Comparison of ENCODE assay signal across 8 mouse cellular contexts in the genomic region with DNA sequence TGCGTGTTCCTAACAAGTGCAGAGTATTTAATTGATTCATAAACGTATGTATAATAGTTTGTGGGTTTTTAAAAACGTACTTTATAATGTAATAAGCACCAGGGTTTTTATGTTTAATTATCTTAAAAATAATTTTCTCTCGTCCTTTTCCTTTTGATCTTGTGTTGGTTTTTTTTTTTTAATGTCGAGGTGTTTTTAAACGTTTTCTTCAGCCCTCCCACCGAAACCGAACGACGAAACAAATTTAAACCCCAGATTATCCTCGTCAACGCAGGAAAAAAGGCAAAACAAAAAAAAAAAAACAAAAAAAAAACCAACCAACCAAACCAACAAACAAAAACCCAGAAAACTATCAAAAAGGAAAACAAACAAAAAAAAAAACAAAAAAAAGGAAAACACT. TPM values are rescaled to one million over a fixed set of nuclear protein-coding genes. Genes with fewer than 3 reads are reported as not detected.
DNase-seq lines count a peak whose midpoint lies in the region; ATAC-seq lines count a peak whose summit lies in the region.

No protein-coding gene starts in this region.

- peaks cover 43% of the 10 kb centered on the region for H3K4me1 ChIP-seq in kidney, embryonic 14.5 days (ENCODE audit: control insufficient read depth, insufficient read depth, low read length)
- peaks cover 28% of the 10 kb centered on the region for H3K4me1 ChIP-seq in embryonic facial prominence, embryonic 11.5 days (ENCODE audit: control insufficient read depth, insufficient read depth, low read length)
- H3K4me1 ChIP-seq in midbrain, embryonic 14.5 days (ENCODE audit: control insufficient read depth, insufficient read depth, low read length) = peaks cover 32% of the 10 kb centered on the region

- no peaks in the 10 kb centered on the region for H3K9me3 ChIP-seq in kidney, embryonic 14.5 days (ENCODE audit: control insufficient read depth, low read length)
- H3K9me3 ChIP-seq in embryonic facial prominence, embryonic 11.5 days (replicated peaks; ENCODE audit: control insufficient read depth, low read length) = no peaks in the 10 kb centered on the region
- no peaks in the 10 kb centered on the region for H3K9me3 ChIP-seq in midbrain, embryonic 14.5 days (ENCODE audit: control insufficient read depth, low read length)

- peaks cover 75% of the 10 kb centered on the region for H3K27me3 ChIP-seq in kidney, embryonic 14.5 days (ENCODE audit: control insufficient read depth, insufficient read depth, low read length)
- H3K27me3 ChIP-seq in embryonic facial prominence, embryonic 11.5 days (ENCODE audit: control insufficient read depth, insufficient read depth, low read length) = peaks cover 75% of the 10 kb centered on the region
- peaks cover 67% of the 10 kb centered on the region for H3K27me3 ChIP-seq in midbrain, embryonic 14.5 days (ENCODE audit: control insufficient read depth, insufficient read depth, low read length)

- DNase-seq in kidney, adult 9 months = no peak
- no peak for DNase-seq in embryonic facial prominence, embryonic 11.5 days (ENCODE audit: low spot score)
- DNase-seq in induced T-regulatory cell, adult 2 months (ENCODE audit: low read depth) = peak; percentile 42
- no peak for DNase-seq in midbrain, embryonic 14.5 days
- no peak for DNase-seq in thymus, postnatal 0 days (ENCODE audit: low spot score)
- DNase-seq in layer of hippocampus, adult 11-12 months (ENCODE audit: low spot score) = no peak
- DNase-seq in urinary bladder, adult 18-20 months (ENCODE audit: low spot score in 2 of 2) = no peak

- H3K4me2 ChIP-seq in kidney, embryonic 14.5 days (replicated peaks; ENCODE audit: low read depth, low read length) = peak overlapping the region; percentile 36
- peak overlapping the region; percentile 34 for H3K4me2 ChIP-seq in embryonic facial prominence, embryonic 11.5 days (ENCODE audit: low read depth, low read length)
- H3K4me2 ChIP-seq in midbrain, embryonic 14.5 days (ENCODE audit: low read length) = peak overlapping the region; percentile 47

- H3K4me3 ChIP-seq in kidney, embryonic 14.5 days (ENCODE audit: low read length) = 0 out of 2 replicates have a peak overlapping the region, but pooled peaks have one; percentile 28
- H3K4me3 ChIP-seq in embryonic facial prominence, embryonic 11.5 days (ENCODE audit: low read depth, low read length) = peak overlapping the region; percentile 21
- H3K4me3 ChIP-seq in midbrain, embryonic 14.5 days (replicated peaks; ENCODE audit: low read depth, low read length) = peak overlapping the region; percentile 12; the same call in 1 of the 2 replicates

- no peak overlapping the region for H3K27ac ChIP-seq in kidney, embryonic 14.5 days (ENCODE audit: low read depth, low read length)
- no peak overlapping the region for H3K27ac ChIP-seq in embryonic facial prominence, embryonic 11.5 days (replicated peaks; ENCODE audit: low read depth, low read length)
- H3K27ac ChIP-seq in midbrain, embryonic 14.5 days (replicated peaks; ENCODE audit: low read depth, low read length) = peak overlapping the region; percentile 58

- no peak for ATAC-seq in kidney, embryonic 14.5 days (ENCODE audit: low FRiP score, low TSS enrichment)
- no peak for ATAC-seq in embryonic facial prominence, embryonic 11.5 days (replicated peaks; ENCODE audit: insufficient number of reproducible peaks, low FRiP score, low TSS enrichment, low read depth)
- no peak for ATAC-seq in midbrain, embryonic 14.5 days (ENCODE audit: low FRiP score, low TSS enrichment)

- H3K36me3 ChIP-seq in kidney, embryonic 14.5 days (ENCODE audit: control insufficient read depth, insufficient read depth, low read length) = no peaks in the 10 kb centered on the region
- no peaks in the 10 kb centered on the region for H3K36me3 ChIP-seq in embryonic facial prominence, embryonic 11.5 days (replicated peaks; ENCODE audit: control insufficient read depth, insufficient read depth, low read depth, low read length)
- H3K36me3 ChIP-seq in midbrain, embryonic 14.5 days (ENCODE audit: control insufficient read depth, insufficient read depth, low read length) = no peaks in the 10 kb centered on the region

- H3K9ac ChIP-seq in kidney, embryonic 14.5 days (ENCODE audit: low read depth, low read length) = peak overlapping the region; percentile 1; the same call in 1 of the 2 replicates
- no peak overlapping the region; the same call in 1 of the 2 replicates for H3K9ac ChIP-seq in embryonic facial prominence, embryonic 11.5 days (replicated peaks; ENCODE audit: low read length)
- H3K9ac ChIP-seq in midbrain, embryonic 14.5 days (replicated peaks; ENCODE audit: low read length) = no peak overlapping the region; the same call in 1 of the 2 replicates

- WGBS in kidney, embryonic 14.5 days = 3% methylated on average over 12 of the region's 12 CpGs
- under 1% methylated on average over 12 of the region's 12 CpGs for WGBS in embryonic facial prominence, embryonic 11.5 days
- under 1% methylated on average over 12 of the region's 12 CpGs for WGBS in midbrain, embryonic 14.5 days

RNA-seq across cellular contexts. Expression of a gene that starts 4.7 kb away (rescaled TPM):
- 6.3 and 8.9 TPM in 2 replicates for polyA plus RNA-seq in kidney, embryonic 14.5 days (2014; fragmentation: Nextera tagmentation; extraction: Ambion mirVana)
- polyA plus RNA-seq in embryonic facial prominence, embryonic 11.5 days (2014; fragmentation: Nextera tagmentation; extraction: Ambion mirVana) = 4.6 and 5.3 TPM in 2 replicates
- 1.5 and 3.8 TPM in 2 replicates for polyA plus RNA-seq in midbrain, embryonic 14.5 days (2014; fragmentation: Nextera tagmentation; extraction: Ambion mirVana)
- polyA plus RNA-seq in thymus, postnatal 0 days (2015; fragmentation: Nextera tagmentation; extraction: Ambion mirVana) = 8.1 and 8.8 TPM in 2 replicates

RNA-seq across cellular contexts. Expression of a gene that starts 16.8 kb away (rescaled TPM):
- 1.7 and 2.8 TPM in 2 replicates for polyA plus RNA-seq in kidney, embryonic 14.5 days (2014; fragmentation: Nextera tagmentation; extraction: Ambion mirVana)
- polyA plus RNA-seq in embryonic facial prominence, embryonic 11.5 days (2014; fragmentation: Nextera tagmentation; extraction: Ambion mirVana) = 3.6 and 5.7 TPM in 2 replicates
- polyA plus RNA-seq in midbrain, embryonic 14.5 days (2014; fragmentation: Nextera tagmentation; extraction: Ambion mirVana) = 0.67 and 0.91 TPM in 2 replicates
- polyA plus RNA-seq in thymus, postnatal 0 days (2015; fragmentation: Nextera tagmentation; extraction: Ambion mirVana) = 2.4 and 3.6 TPM in 2 replicates

RNA-seq across cellular contexts. Expression of a gene that starts 18.3 kb away (rescaled TPM):
- polyA plus RNA-seq in kidney, embryonic 14.5 days (2014; fragmentation: Nextera tagmentation; extraction: Ambion mirVana) = 28.1 and 33.1 TPM in 2 replicates
- polyA plus RNA-seq in embryonic facial prominence, embryonic 11.5 days (2014; fragmentation: Nextera tagmentation; extraction: Ambion mirVana) = 21.0 and 21.1 TPM in 2 replicates
- 19.1 and 20.2 TPM in 2 replicates for polyA plus RNA-seq in midbrain, embryonic 14.5 days (2014; fragmentation: Nextera tagmentation; extraction: Ambion mirVana)
- polyA plus RNA-seq in thymus, postnatal 0 days (2015; fragmentation: Nextera tagmentation; extraction: Ambion mirVana) = 12.1 TPM in 2 replicates

RNA-seq across cellular contexts. Expression of a gene that starts 19.9 kb away (rescaled TPM):
- polyA plus RNA-seq in kidney, embryonic 14.5 days (2014; fragmentation: Nextera tagmentation; extraction: Ambion mirVana) = 65.4 and 82.3 TPM in 2 replicates
- polyA plus RNA-seq in embryonic facial prominence, embryonic 11.5 days (2014; fragmentation: Nextera tagmentation; extraction: Ambion mirVana) = 61.5 and 64.7 TPM in 2 replicates
- 56.9 and 59.6 TPM in 2 replicates for polyA plus RNA-seq in midbrain, embryonic 14.5 days (2014; fragmentation: Nextera tagmentation; extraction: Ambion mirVana)
- 50.0 and 51.5 TPM in 2 replicates for polyA plus RNA-seq in thymus, postnatal 0 days (2015; fragmentation: Nextera tagmentation; extraction: Ambion mirVana)

RNA-seq across cellular contexts. Expression of a gene that starts 43.3 kb away (rescaled TPM):
- 81.9 and 88.9 TPM in 2 replicates for polyA plus RNA-seq in kidney, embryonic 14.5 days (2014; fragmentation: Nextera tagmentation; extraction: Ambion mirVana)
- polyA plus RNA-seq in embryonic facial prominence, embryonic 11.5 days (2014; fragmentation: Nextera tagmentation; extraction: Ambion mirVana) = 86.9 and 89.6 TPM in 2 replicates
- polyA plus RNA-seq in midbrain, embryonic 14.5 days (2014; fragmentation: Nextera tagmentation; extraction: Ambion mirVana) = 15.5 and 16.0 TPM in 2 replicates
- polyA plus RNA-seq in thymus, postnatal 0 days (2015; fragmentation: Nextera tagmentation; extraction: Ambion mirVana) = 76.9 and 86.0 TPM in 2 replicates
